Mouse (Mus musculus) brain, embryonic 14.5 days (tissue): ENCODE results near the gene Nell2.

Source experiments
- CTCF ChIP-seq: fragments of 200-500 bp; IDR thresholded peaks from 2 replicates; pipeline ENCODE4 v1.5.1; 2012; ENCODE audit warnings: inconsistent platforms, mild to moderate bottlenecking, moderate library complexity, borderline replicate concordance; ENCODE audit not compliant: insufficient read depth, insufficient read length; ENCODE audit errors: extremely low read depth
- POLR2A ChIP-seq: fragments of 200-500 bp; IDR thresholded peaks from 2 replicates; pipeline ENCODE4 v1.6.1; 2012; ENCODE audit warnings: mild to moderate bottlenecking, inconsistent platforms, borderline replicate concordance; ENCODE audit not compliant: poor library complexity, insufficient read depth, insufficient read length, severe bottlenecking; ENCODE audit errors: extremely low read depth

DNA sequence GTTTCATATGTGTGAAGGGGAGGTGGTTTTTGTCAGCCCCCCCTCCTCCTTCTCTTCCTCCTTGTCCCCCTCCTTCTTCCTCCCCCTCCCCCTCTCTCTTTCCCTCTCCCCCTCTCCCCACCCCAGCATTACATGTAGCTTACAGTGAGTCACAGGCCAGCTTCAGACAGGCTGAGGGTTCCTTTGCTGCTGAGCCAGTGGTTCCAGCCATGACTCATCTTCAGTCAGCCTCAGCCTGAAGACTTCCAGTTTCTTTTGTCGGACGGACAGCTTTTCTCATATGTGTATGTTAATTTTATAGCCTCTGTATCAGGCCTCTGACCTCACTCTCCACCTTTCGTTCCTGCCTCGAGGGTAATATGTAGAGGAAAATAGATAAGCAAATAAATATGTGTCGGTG is 344.9 kb downstream of the Nell2 start:
- TF ChIP-seq POLR2A (no peak), CTCF (no peak)
